Mouse (Mus musculus) bone marrow, adult 2 months (tissue): ENCODE measurements around the gene Vps53. TPM values are rescaled to one million over a fixed set of nuclear protein-coding genes. Genes with fewer than 3 reads are reported as not detected.

Experiments
- H3K27ac ChIP-seq: fragments of 200-500 bp; 2 replicates; pipeline ENCODE4 v1.5.1; 2012; ENCODE audit warnings: low read depth, mild to moderate bottlenecking, control low read depth, inconsistent platforms, low read length; ENCODE audit not compliant: control insufficient read depth, poor library complexity, insufficient read depth
- H3K4me1 ChIP-seq: fragments of 200-500 bp; 2 replicates; pipeline ENCODE4 v1.6.1; 2011; ENCODE audit warnings: low read length; ENCODE audit not compliant: control insufficient read depth, insufficient read depth
- H3K4me3 ChIP-seq: fragments of 200-500 bp; replicated peaks from 2 replicates; pipeline ENCODE3; 2011; ENCODE audit warnings: mild to moderate bottlenecking, low read depth, low read length, control low read depth; ENCODE audit not compliant: control insufficient read depth
- CTCF ChIP-seq: fragments of 200-500 bp; IDR thresholded peaks from 2 replicates; pipeline ENCODE4 v1.5.1; 2011; ENCODE audit warnings: low read length, control low read depth; ENCODE audit not compliant: control insufficient read depth, insufficient read depth
- POLR2A ChIP-seq: fragments of 200-500 bp; IDR thresholded peaks from 2 replicates; pipeline ENCODE4 v1.6.1; 2011; ENCODE audit warnings: low read depth, mild to moderate bottlenecking, control low read depth, low read length, borderline replicate concordance; ENCODE audit not compliant: control insufficient read depth
- WGBS: fragments of 180-500 bp; shearing (Covaris S2); methylation state at CpG from one replicate; pipeline ENCODE4 v1.1.7; 2018; 5-methylcytosine and 5-hydroxymethylcytosine counted together
- polyA plus RNA-seq: library from polyadenylated mRNA; stranded (reverse); fragments of >200 nt; gene quantifications from 2 replicates; pipeline ENCODE4 v1.2.4, GENCODE M21; 2011; ENCODE audit warnings: low replicate concordance; ENCODE audit not compliant: missing spikeins, insufficient read depth, insufficient read length

The Vps53 gene
- polyA plus RNA-seq, 1 experiment = 27.0 TPM

DNA sequence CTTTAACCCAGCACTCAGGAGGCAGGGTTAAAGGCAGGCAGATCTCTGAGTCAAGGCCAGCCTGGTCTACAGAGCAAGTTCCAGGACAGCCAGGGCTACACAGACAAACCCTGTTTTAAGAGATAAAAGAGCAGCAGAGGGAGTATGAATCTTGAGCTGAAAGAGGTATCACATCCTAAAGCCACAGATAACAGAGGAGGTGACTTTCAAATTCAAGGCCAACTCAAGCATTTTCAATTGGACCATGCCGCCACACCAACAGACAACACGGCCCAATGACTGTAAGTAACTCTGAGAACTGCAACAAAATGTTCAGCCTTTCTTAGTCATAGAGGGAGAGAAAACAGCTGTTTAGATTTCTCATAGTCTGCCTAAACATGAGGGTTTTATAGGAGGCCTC, 25.2 kb downstream of the Vps53 start:
- H3K27ac ChIP-seq = no peak overlapping the region
- no peaks in the 10 kb centered on the region; the same call in 1 of the 2 replicates for H3K4me1 ChIP-seq
- H3K4me3 ChIP-seq = no peak overlapping the region
- WGBS = 78% methylated on average over 2 of the region's 2 CpGs
- TF ChIP-seq CTCF (no peak), POLR2A (no peak)

DNA sequence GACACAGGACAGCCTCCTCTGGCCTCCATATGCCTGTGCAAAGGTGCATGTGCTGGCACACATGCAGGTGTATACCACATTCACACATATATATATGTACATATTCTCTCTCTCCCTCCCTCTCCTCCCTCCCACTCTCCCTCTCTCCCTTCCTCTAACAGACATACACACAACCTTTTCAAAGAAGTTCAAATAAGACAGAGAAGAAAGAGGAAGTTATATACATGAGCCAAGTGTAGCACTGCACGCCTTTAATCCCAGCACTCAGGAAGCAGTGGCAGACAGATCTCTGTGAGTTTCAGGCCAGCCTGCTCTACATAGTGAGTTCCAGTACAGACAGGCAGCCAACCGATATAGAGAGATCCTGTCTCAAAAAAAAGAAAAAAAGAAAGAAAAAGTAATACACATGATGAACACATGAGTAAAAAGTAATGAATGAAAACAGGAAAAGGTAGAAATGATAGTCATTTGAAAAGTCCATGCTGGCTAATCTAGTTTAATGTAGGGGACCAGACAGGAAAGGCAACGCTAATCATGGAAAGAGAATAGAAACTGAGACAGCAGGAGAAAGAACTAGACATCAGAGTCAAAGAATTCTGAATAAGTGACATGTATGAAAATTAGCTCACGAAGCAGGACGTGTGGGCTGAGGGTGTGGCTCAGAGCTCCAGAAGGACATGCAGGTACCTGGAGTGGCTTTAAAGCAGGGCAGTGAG, 26.1 kb downstream of the Vps53 start:
- 47% methylated on average over 5 of the region's 5 CpGs for WGBS
- TF ChIP-seq POLR2A (no peak), CTCF (no peak)
- Histone ChIP-seq H3K4me1 (no peaks in the 10 kb centered on the region; the same call in 1 of the 2 replicates), H3K27ac (no peak overlapping the region), H3K4me3 (no peak overlapping the region)

GRCm38 (mm10) chr11:76150980-76151379, 28.5 kb downstream of the Vps53 start:
- no peak for TF ChIP-seq POLR2A
- H3K4me3 ChIP-seq = no peak overlapping the region
- no peak overlapping the region for H3K27ac ChIP-seq
- WGBS = 29% methylated on average over 4 of the region's 4 CpGs
- no peaks in the 10 kb centered on the region; the same call in 1 of the 2 replicates for H3K4me1 ChIP-seq

- Histone ChIP-seq H3K4me1 (no peaks in the 10 kb centered on the region; the same call in 1 of the 2 replicates), H3K27ac (no peak overlapping the region), H3K4me3 (no peak overlapping the region)
- WGBS = 84% methylated on average over 8 of the region's 8 CpGs
- TF ChIP-seq POLR2A = no peak
- TF ChIP-seq CTCF = no peak
These were observed 31.1 kb downstream of the Vps53 start for GRCm38 (mm10) chr11:76148055-76149008.

GRCm38 (mm10) chr11:76146187-76147010, 33.0 kb downstream of the Vps53 start:
- Histone ChIP-seq H3K27ac (no peak overlapping the region), H3K4me3 (no peak overlapping the region), H3K4me1 (no peaks in the 10 kb centered on the region)
- 89% methylated on average over 8 of the region's 8 CpGs for WGBS
- no peak for TF ChIP-seq CTCF
- TF ChIP-seq POLR2A = no peak

DNA sequence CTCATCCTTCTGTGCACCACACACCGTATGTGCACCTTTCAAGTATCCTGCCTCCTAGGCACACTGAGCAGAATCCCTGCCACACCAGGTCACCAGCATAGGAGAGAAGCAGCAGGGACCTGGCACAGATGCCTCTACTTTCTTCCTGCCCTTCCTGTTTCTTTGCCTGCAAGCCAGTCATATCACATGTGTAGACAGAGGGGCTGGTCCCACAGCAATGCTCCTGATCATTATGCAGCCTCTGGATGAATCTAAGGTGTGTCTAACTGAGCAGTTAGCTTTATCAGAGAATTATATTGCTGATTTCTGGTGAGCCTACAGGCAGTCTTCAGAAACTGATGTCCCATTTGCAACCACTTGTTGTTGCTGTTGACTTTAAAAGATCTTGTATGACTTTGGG, 34.3 kb downstream of the Vps53 start:
- no peaks in the 10 kb centered on the region for H3K4me1 ChIP-seq
- TF ChIP-seq POLR2A = no peak
- no peak for TF ChIP-seq CTCF
- 96% methylated on average over 1 of the region's 1 CpGs for WGBS

GRCm38 (mm10) chr11:76144386-76144785, 35.1 kb downstream of the Vps53 start:
- Histone ChIP-seq H3K27ac (no peak overlapping the region), H3K4me1 (no peaks in the 10 kb centered on the region), H3K4me3 (no peak overlapping the region)
- 91% methylated on average over 8 of the region's 8 CpGs for WGBS
- TF ChIP-seq POLR2A (no peak), CTCF (no peak)

More for the DNA sequence above, 34.3 kb downstream of the Vps53 start:
- H3K27ac ChIP-seq = no peak overlapping the region
- H3K4me3 ChIP-seq = no peak overlapping the region
